Mouse (Mus musculus): ENCODE measurements around the gene Muc2. TPM values are rescaled to one million over a fixed set of nuclear protein-coding genes. Genes with fewer than 3 reads are reported as not detected.
"Not testable (repeated sequence)": the region's sequence is repeated elsewhere in the genome, so short reads cannot be mapped to it uniquely, and the experiment has no call there.

Gene Muc2
- 2.7 and 2.8 TPM in 2 replicates for polyA plus RNA-seq (2015; fragmentation: Nextera tagmentation; extraction: Ambion mirVana)

DNA sequence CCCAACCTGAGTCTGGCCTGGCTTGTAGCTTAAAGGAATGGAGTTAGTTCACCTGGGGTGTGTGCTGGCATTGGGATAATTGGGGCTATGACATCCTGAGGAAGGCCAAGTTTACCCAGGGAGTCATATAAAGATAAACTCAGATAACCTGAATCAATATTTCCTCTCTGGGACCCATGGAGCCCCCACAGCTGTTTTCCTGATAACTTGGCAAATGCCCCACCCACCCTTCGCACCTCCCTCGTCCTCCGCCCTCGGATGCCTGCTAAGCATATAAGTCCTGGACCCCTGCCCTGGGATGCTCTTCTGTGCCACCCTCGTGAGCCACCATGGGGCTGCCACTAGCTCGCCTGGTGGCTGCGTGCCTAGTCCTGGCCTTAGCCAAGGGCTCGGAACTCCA lies at the start of gene Muc2:
Gene Muc2 (plus strand): TSS at position 301 of the 400 bp plus-strand sequence.
- no peak within 1 kb of the TSS for H3K4me3 ChIP-seq (replicated peaks)
- H3K36me3 ChIP-seq = no peaks in the 10 kb centered on the region
- no peaks in the 10 kb centered on the region for H3K4me1 ChIP-seq
- no peak for ATAC-seq (ENCODE audit: insufficient read depth, low FRiP score, low read depth)
- no peaks in the 10 kb centered on the region for H3K9me3 ChIP-seq
- no peak within 1 kb of the TSS for H3K27ac ChIP-seq
- no peaks in the 10 kb centered on the region; the same call in 1 of the 2 replicates for H3K27me3 ChIP-seq (replicated peaks)
- WGBS = 56% methylated on average over 8 of the region's 8 CpGs
- H3K9ac ChIP-seq = no peak within 1 kb of the TSS
- no peak within 1 kb of the TSS for H3K4me2 ChIP-seq

DNA sequence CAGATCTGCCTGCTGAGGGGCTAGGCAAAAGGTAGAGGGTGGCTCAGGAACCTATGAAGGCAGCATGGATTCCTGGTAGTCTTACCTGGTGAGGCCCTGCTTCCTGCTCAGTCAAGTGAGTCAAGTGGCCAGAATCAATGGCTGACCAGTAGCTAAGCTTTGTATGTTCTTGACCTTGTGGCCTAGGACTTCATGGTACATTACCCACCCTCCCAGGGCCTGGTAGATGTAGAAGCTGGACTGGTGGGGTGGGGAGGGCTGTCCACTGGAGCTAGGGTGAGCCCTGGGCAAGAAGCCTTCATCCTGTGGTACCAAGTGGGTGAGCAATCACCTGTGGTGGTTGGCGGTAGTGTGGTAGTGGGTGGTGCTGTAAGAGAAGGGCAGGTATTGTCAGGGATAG lies 47.8 kb upstream of the Muc2 start:
- Histone ChIP-seq H3K9ac (no peak overlapping the region), H3K4me1 (no peaks in the 10 kb centered on the region), H3K9me3 (no peaks in the 10 kb centered on the region), H3K4me2 (no peak overlapping the region), H3K4me3 (replicated peaks) (no peak overlapping the region), H3K27me3 (replicated peaks) (no peaks in the 10 kb centered on the region), H3K36me3 (no peaks in the 10 kb centered on the region), H3K27ac (no peak overlapping the region)
- no peak for ATAC-seq (ENCODE audit: insufficient read depth, low FRiP score, low read depth)
- 92% methylated on average over 1 of the region's 1 CpGs for WGBS

DNA sequence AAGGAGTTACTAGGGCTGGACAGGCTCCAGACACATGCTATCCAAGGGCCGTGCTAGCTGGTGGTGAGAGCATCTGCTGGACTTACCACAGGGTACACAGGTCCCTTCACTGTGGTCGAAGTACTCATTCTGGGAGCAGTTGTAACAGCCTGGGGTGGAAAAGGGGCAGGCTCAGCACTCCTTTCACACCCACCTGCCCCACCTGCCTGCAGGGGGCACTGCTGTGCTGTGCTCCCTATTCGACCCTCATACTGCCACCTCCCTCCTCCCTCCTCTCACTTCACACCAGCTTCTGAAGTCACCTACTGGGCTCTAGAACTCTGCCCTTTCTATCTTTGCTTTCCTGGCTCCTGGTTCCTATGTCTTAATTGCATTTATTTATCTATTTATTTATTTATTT lies 47.0 kb upstream of the Muc2 start:
- Histone ChIP-seq H3K4me2 (no peak overlapping the region), H3K27me3 (replicated peaks) (no peaks in the 10 kb centered on the region), H3K27ac (no peak overlapping the region), H3K9ac (no peak overlapping the region), H3K9me3 (no peaks in the 10 kb centered on the region), H3K4me1 (no peaks in the 10 kb centered on the region), H3K4me3 (replicated peaks) (no peak overlapping the region), H3K36me3 (no peaks in the 10 kb centered on the region)
- ATAC-seq (ENCODE audit: insufficient read depth, low FRiP score, low read depth) = no peak
- 43% methylated on average over 3 of the region's 3 CpGs for WGBS

DNA sequence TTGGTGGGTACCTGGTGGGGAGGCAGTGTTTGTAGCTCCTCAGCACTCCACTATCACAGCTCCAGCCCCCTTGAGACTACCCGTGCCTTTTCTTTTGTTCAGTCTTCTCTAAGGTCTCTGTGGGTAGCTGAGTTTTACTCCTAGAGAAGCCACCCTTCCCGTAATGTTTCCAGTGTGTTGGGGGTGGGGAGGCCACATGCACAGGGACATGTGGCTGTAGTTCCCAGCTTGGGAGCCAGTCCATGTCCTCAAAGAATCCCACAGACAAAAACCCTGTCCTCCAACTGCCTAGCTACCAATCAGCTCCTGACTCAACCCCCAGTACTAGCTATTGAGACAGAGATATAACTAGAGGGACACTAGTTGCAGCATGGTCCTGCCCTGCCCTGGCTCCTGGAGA lies 43.1 kb upstream of the Muc2 start:
- Histone ChIP-seq H3K4me1 (no peaks in the 10 kb centered on the region), H3K4me2 (no peak overlapping the region), H3K36me3 (no peaks in the 10 kb centered on the region), H3K9me3 (no peaks in the 10 kb centered on the region), H3K27ac (no peak overlapping the region), H3K9ac (no peak overlapping the region), H3K27me3 (replicated peaks) (no peaks in the 10 kb centered on the region), H3K4me3 (replicated peaks) (no peak overlapping the region)
- WGBS = 68% methylated on average over 2 of the region's 2 CpGs
- ATAC-seq (ENCODE audit: insufficient read depth, low FRiP score, low read depth) = no peak

DNA sequence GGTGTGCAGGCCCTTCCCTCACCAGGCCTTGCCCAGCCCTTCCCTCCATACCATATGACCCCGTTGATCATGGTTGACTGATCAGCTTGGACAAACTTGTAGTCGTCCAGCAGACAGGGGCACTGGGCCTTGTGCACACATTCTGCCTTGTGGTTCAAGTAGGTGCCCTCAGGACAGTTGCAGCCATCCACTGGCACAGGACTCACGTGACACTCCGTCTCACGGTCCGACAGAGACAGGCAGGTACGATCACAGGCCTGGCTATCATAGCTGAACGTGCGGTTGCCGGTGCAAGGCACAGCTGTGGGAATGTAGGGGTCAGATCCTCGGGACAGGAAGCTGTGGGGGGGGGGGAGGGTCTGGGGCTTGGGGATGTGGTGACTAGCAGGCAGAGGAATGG lies 42.3 kb upstream of the Muc2 start:
- H3K4me2 ChIP-seq = no peak overlapping the region
- ATAC-seq (ENCODE audit: insufficient read depth, low FRiP score, low read depth) = no peak
- H3K9me3 ChIP-seq = no peaks in the 10 kb centered on the region
- no peak overlapping the region for H3K4me3 ChIP-seq (replicated peaks)
- WGBS = 65% methylated on average over 11 of the region's 11 CpGs
- H3K27ac ChIP-seq = no peak overlapping the region
- H3K4me1 ChIP-seq = no peaks in the 10 kb centered on the region
- no peaks in the 10 kb centered on the region for H3K27me3 ChIP-seq (replicated peaks)
- no peaks in the 10 kb centered on the region for H3K36me3 ChIP-seq
- H3K9ac ChIP-seq = no peak overlapping the region

DNA sequence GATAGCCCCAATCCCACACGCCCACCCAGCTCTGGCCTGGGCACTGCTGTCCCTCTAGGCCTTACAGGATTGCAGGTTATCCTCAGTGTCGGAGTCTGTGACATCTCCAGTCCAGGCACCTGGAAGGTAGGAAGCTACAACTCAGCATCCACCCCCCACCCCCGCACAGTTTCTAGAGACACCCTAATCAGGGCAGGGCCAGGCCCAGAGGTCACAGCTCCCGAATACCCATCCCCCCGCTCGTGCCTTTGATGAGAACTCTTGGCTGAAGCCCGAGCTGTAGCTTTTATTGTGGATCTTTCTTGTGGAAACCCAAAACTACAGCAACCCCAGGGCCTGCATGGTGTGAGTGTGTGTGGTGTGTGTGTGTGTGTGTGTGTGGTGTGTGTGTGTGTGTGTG lies 37.9 kb upstream of the Muc2 start:
- no peak for ATAC-seq (ENCODE audit: insufficient read depth, low FRiP score, low read depth)
- H3K36me3 ChIP-seq = no peaks in the 10 kb centered on the region
- no peak overlapping the region for H3K27ac ChIP-seq
- no peaks in the 10 kb centered on the region for H3K9me3 ChIP-seq
- no peak overlapping the region for H3K4me2 ChIP-seq
- no peak overlapping the region for H3K4me3 ChIP-seq (replicated peaks)
- no peak overlapping the region for H3K9ac ChIP-seq
- 47% methylated on average over 7 of the region's 7 CpGs for WGBS
- no peaks in the 10 kb centered on the region for H3K27me3 ChIP-seq (replicated peaks)
- no peaks in the 10 kb centered on the region for H3K4me1 ChIP-seq

DNA sequence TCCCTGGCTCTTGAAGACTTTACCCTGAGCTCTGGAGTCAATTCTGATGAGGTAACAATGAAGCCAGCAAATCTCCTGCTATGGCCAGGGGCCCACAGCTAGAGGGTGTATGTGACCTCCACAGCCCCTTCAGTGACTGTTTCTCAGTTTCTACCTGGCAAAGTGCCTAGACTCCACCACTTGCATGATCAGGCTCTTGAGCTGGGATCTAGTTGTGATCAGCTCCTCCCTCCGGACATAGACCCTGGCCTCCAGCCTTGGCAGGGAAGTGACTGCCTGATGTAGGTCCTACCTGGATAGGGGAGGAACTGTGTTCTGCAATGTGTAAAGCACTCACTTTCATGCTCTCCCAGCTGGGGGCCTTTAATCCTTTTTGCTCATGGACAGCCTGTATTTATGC lies 29.8 kb upstream of the Muc2 start:
- no peaks in the 10 kb centered on the region for H3K27me3 ChIP-seq (replicated peaks)
- H3K4me3 ChIP-seq (replicated peaks) = no peak overlapping the region
- peaks cover 7% of the 10 kb centered on the region; the same call in 1 of the 2 replicates for H3K4me1 ChIP-seq
- WGBS = 77% methylated on average over 1 of the region's 1 CpGs
- no peak for ATAC-seq (ENCODE audit: insufficient read depth, low FRiP score, low read depth)
- no peaks in the 10 kb centered on the region for H3K36me3 ChIP-seq
- no peak overlapping the region for H3K4me2 ChIP-seq
- H3K27ac ChIP-seq = no peak overlapping the region
- H3K9ac ChIP-seq = no peak overlapping the region
- no peaks in the 10 kb centered on the region for H3K9me3 ChIP-seq

DNA sequence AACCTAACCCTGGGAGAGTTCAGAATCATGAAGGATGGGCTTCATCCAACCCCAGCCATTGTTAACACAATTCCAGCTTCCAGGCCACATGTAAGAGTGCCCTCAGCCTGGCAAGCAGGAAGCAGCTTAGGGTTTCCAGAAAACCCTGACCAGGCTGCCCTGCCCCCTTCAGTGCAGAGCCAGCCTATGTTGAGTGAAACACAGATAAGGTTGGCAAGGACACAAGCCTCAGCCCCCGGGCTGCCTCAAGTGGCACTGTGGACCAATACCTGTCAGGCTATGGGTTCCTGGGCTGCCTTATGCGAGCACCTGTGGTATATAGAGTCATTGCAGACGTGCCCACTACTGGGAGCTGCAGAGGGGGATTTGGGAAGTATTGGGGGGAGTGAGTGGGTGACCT lies 28.7 kb upstream of the Muc2 start:
- 67% methylated on average over 3 of the region's 3 CpGs for WGBS
- H3K4me2 ChIP-seq = no peak overlapping the region
- no peak overlapping the region for H3K9ac ChIP-seq
- peaks cover 7% of the 10 kb centered on the region; the same call in 1 of the 2 replicates for H3K4me1 ChIP-seq
- H3K4me3 ChIP-seq (replicated peaks) = no peak overlapping the region
- ATAC-seq (ENCODE audit: insufficient read depth, low FRiP score, low read depth) = peak; percentile 21; the same call in 1 of the 2 replicates
- no peaks in the 10 kb centered on the region for H3K9me3 ChIP-seq
- H3K27me3 ChIP-seq (replicated peaks) = no peaks in the 10 kb centered on the region
- H3K36me3 ChIP-seq = no peaks in the 10 kb centered on the region
- H3K27ac ChIP-seq = no peak overlapping the region

DNA sequence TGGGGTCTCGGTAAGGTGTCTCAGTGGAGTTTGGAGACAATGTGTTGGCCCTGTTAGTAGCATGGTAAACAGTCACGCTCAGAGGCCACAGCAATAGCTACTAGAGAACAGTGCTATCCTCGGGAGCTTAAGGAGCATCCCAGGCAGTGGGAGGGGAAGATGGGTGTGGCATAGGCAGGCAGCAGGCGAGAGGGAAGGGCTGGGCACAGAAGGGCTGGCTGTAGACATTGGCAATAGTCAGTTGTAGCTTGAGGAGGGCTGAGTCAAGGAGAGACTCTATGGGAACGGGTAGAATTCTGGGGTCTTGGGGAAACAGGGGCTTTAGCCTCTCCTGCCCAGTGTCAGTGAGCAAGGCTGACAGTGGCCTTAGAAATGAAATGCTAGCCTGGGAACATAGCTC lies 27.9 kb upstream of the Muc2 start:
- no peak overlapping the region for H3K4me3 ChIP-seq (replicated peaks)
- H3K4me2 ChIP-seq = no peak overlapping the region
- H3K27ac ChIP-seq = no peak overlapping the region
- 60% methylated on average over 5 of the region's 5 CpGs for WGBS
- no peak for ATAC-seq (ENCODE audit: insufficient read depth, low FRiP score, low read depth)
- no peaks in the 10 kb centered on the region for H3K9me3 ChIP-seq
- no peak overlapping the region for H3K9ac ChIP-seq
- H3K4me1 ChIP-seq = peaks cover 7% of the 10 kb centered on the region; the same call in 1 of the 2 replicates
- no peaks in the 10 kb centered on the region for H3K36me3 ChIP-seq
- H3K27me3 ChIP-seq (replicated peaks) = no peaks in the 10 kb centered on the region

DNA sequence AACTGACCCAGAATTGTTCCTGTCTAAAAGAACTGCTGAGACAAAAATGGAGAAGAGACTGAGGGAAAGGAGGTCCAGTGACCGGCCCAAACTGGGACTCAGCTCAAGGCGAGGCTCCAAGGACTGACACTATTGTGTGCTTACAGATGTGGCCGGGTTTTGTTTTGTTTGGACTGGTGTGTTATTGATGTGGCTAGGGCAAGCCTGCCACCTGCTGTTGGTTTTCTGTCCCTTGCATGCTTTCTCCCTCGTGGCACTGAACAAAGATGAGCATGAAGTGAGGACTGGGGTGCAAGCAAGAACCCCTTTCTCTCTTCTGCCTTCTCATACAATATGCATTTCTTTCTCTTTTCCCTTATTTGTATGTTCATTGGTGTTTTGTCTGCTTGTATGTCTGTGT lies 23.9 kb upstream of the Muc2 start:
- Histone ChIP-seq H3K4me3 (replicated peaks) (no peak overlapping the region), H3K9me3 (no peaks in the 10 kb centered on the region), H3K27me3 (replicated peaks) (no peaks in the 10 kb centered on the region), H3K27ac (no peak overlapping the region), H3K9ac (no peak overlapping the region), H3K4me1 (no peaks in the 10 kb centered on the region), H3K36me3 (no peaks in the 10 kb centered on the region), H3K4me2 (no peak overlapping the region)
- ATAC-seq (ENCODE audit: insufficient read depth, low FRiP score, low read depth) = no peak
- WGBS = 25% methylated on average over 4 of the region's 4 CpGs

DNA sequence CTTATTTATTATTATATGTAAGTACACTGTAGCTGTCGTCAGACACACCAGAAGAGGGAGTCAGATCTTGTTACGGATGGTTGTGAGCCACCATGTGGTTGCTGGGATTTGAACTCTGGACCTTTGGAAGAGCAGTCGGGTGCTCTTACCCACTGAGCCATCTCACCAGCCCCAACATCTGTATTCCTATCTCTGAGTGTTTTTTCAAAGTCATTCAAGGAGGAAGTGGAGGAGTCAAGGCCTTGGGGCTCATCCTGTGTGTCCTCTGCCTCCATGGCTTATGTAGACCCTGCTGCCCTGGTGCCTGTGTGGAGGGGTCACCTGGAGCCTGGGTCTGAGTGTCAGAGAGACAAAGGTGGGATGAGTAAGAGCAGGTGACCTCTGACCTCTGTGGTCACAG lies 21.0 kb upstream of the Muc2 start:
- ATAC-seq (ENCODE audit: insufficient read depth, low FRiP score, low read depth); H3K27me3 ChIP-seq (replicated peaks): not testable (repeated sequence)

DNA sequence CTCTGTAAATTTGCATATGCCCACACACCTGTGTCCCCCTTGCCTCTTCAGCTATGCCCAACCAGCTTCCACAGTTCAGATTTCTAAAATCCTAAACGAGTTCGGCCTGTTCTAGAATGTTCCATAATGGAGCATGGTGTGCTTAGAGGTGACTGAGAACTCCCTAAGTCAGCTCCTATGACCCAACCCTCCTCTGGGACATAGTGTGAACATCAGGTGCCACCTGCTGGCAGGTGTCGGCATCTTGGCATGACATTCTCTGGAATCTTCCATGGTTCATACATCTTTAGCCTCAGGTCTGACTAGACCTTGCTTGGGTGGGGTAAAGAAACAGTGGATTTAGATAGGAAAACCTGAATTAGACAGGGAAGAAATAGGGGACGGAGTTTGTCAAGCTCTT lies 19.1 kb upstream of the Muc2 start:
- Histone ChIP-seq H3K27ac (no peak overlapping the region), H3K4me2 (no peak overlapping the region), H3K36me3 (no peaks in the 10 kb centered on the region), H3K9ac (no peak overlapping the region), H3K27me3 (replicated peaks) (no peaks in the 10 kb centered on the region), H3K4me3 (replicated peaks) (no peak overlapping the region), H3K4me1 (no peaks in the 10 kb centered on the region), H3K9me3 (no peaks in the 10 kb centered on the region)
- 72% methylated on average over 4 of the region's 4 CpGs for WGBS
- ATAC-seq (ENCODE audit: insufficient read depth, low FRiP score, low read depth) = peak; percentile 44; the same call in 1 of the 2 replicates

More for the DNA sequence above, 21.0 kb upstream of the Muc2 start:
- 88% methylated on average over 3 of the region's 3 CpGs for WGBS
- not testable (repeated sequence) for H3K36me3 ChIP-seq; H3K4me2 ChIP-seq; H3K9ac ChIP-seq; H3K4me1 ChIP-seq; H3K9me3 ChIP-seq; H3K27ac ChIP-seq; H3K4me3 ChIP-seq (replicated peaks)

DNA sequence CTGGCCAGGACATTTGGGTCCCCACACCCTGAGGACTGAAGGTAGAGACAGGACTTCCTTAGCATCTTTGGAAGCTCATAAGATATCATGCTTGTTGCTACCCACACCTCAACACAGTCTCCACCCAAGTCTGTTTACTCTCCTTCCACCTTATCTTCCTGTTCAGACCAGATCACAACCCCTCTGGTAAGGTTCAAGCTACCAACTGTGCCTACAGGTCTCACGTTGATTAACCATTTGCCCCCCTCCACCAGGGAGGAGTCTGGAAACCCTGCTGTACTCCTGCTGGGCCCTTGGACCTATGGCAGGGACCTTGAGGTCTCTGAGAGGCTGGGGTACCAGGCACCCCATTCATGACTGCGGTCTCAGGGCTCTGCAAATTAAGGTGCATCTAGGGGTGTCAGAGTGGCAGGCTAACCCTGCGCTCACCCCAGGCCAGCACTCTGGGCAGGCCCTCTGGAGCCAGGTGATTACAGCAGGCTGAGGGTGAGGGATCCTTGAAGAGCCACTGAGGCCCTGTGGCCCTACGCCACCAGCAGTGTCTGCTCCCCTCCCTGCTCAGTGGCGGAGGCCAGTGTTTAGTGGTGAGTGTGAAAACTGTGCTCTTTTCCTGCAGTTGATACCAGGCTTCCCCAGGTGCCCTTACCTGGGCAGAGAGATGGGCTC lies 18.4 kb upstream of the Muc2 start:
- Histone ChIP-seq H3K27ac (no peak overlapping the region), H3K9ac (no peak overlapping the region), H3K4me1 (no peaks in the 10 kb centered on the region), H3K4me2 (no peak overlapping the region), H3K9me3 (no peaks in the 10 kb centered on the region), H3K36me3 (no peaks in the 10 kb centered on the region), H3K4me3 (replicated peaks) (no peak overlapping the region), H3K27me3 (replicated peaks) (no peaks in the 10 kb centered on the region)
- 77% methylated on average over 5 of the region's 5 CpGs for WGBS
- peak; percentile 78; the same call in 1 of the 2 replicates for ATAC-seq (ENCODE audit: insufficient read depth, low FRiP score, low read depth)
